Mouse (Mus musculus) heart, adult 2 months (tissue): Measurements from ENCODE around the gene Iqschfp.

ENCODE experiments used
- CTCF ChIP-seq: fragments of 200-600 bp; IDR thresholded peaks from 2 replicates; pipeline ENCODE4 v1.8.1; 2022; ENCODE audit warnings: antibody characterized with exemption, mild to moderate bottlenecking, moderate library complexity
- POLR2A ChIP-seq: fragments of 200-500 bp; IDR thresholded peaks from 2 replicates; pipeline ENCODE4 v1.6.1; 2011; ENCODE audit warnings: mild to moderate bottlenecking, low read depth, low read length, control low read depth; ENCODE audit not compliant: insufficient read depth

- TF ChIP-seq CTCF (no peak), POLR2A (no peak)
These were observed 673.6 kb downstream of the Iqschfp start for GRCm38 (mm10) chr3:68565675-68566055.
